Mouse (Mus musculus) heart, embryonic 14.5 days (tissue): ENCODE data around the gene Mfsd4a. TPM values are rescaled to one million over a fixed set of nuclear protein-coding genes. Genes with fewer than 3 reads are reported as not detected.

ENCODE experiments used
- ATAC-seq: fragments of 200-750 bp; cut with Nextera tagmentation; 2 replicates; pipeline ENCODE4 v1.8.0; 2017; ENCODE audit warnings: low read depth, moderate TSS enrichment; ENCODE audit not compliant: insufficient number of reproducible peaks, insufficient read depth, low FRiP score
- H3K27ac ChIP-seq, 2 experiments: fragments of 200-500 bp in 1 of 2; fragments of 300-500 bp in 1 of 2; sonication (generic) in 1 of 2; replicated peaks in 1 of 2; 2 replicates each; pipeline ENCODE4 v1.5.1; 2012 to 2014; ENCODE audit warnings: low read depth in 2 of 2, low read length in 2 of 2, control low read depth in 1 of 2, mild to moderate bottlenecking in 1 of 2, mixed read lengths in 1 of 2; ENCODE audit not compliant: control insufficient read depth in 1 of 2, insufficient read depth in 1 of 2
- H3K27me3 ChIP-seq: fragments of 300-500 bp; sonication (generic); 2 replicates; pipeline ENCODE4 v1.6.1; 2014; ENCODE audit warnings: mild to moderate bottlenecking, low read length, control low read depth; ENCODE audit not compliant: control insufficient read depth, insufficient read depth
- H3K36me3 ChIP-seq: fragments of 300-500 bp; sonication (generic); 2 replicates; pipeline ENCODE4 v1.6.1; 2014; ENCODE audit warnings: mild to moderate bottlenecking, control low read depth, low read length, mixed read lengths; ENCODE audit not compliant: control insufficient read depth, insufficient read depth
- H3K4me1 ChIP-seq, 2 experiments: fragments of 200-500 bp in 1 of 2; fragments of 300-500 bp in 1 of 2; sonication (generic) in 1 of 2; 2 replicates each; pipeline ENCODE4 v1.6.1; 2012 to 2014; ENCODE audit warnings: low read length in 2 of 2, control low read depth in 1 of 2, mixed read lengths in 1 of 2; ENCODE audit not compliant: control insufficient read depth in 2 of 2, insufficient read depth in 2 of 2
- H3K4me2 ChIP-seq: fragments of 300-500 bp; sonication (generic); 2 replicates; pipeline ENCODE4 v1.6.1; 2014; ENCODE audit warnings: mild to moderate bottlenecking, low read length
- H3K4me3 ChIP-seq, 2 experiments: fragments of 200-500 bp in 1 of 2; fragments of 300-500 bp in 1 of 2; sonication (generic) in 1 of 2; 2 replicates each; pipeline ENCODE4 v1.5.1; 2012 to 2014; ENCODE audit warnings: low read length in 2 of 2, mild to moderate bottlenecking in 2 of 2, control low read depth in 1 of 2, low read depth in 1 of 2, moderate library complexity in 1 of 2; ENCODE audit not compliant: control insufficient read depth in 1 of 2, insufficient read depth in 1 of 2
- H3K9ac ChIP-seq: fragments of 300-500 bp; sonication (generic); 2 replicates; pipeline ENCODE4 v1.6.1; 2014; ENCODE audit warnings: mild to moderate bottlenecking, low read length
- H3K9me3 ChIP-seq: fragments of 300-500 bp; sonication (generic); 2 replicates; pipeline ENCODE4 v1.6.1; 2016; ENCODE audit warnings: low read length, control low read depth; ENCODE audit not compliant: control insufficient read depth
- WGBS: fragments of 180-500 bp; shearing (Covaris S2); extraction: QIAGEN DNeasy Blood & Tissue Kit; methylation state at CpG from one replicate; pipeline ENCODE4 v1.1.7; 2014; 5-methylcytosine and 5-hydroxymethylcytosine counted together
- polyA plus RNA-seq: library from polyadenylated mRNA; unstranded; fragments of >200 nt; fragmentation: Nextera tagmentation; extraction: Ambion mirVana; gene quantifications from 2 replicates; pipeline ENCODE4 v1.2.1, GENCODE M21; 2014

The Mfsd4a gene
- polyA plus RNA-seq = 12.6 and 13.3 TPM in 2 replicates

DNA sequence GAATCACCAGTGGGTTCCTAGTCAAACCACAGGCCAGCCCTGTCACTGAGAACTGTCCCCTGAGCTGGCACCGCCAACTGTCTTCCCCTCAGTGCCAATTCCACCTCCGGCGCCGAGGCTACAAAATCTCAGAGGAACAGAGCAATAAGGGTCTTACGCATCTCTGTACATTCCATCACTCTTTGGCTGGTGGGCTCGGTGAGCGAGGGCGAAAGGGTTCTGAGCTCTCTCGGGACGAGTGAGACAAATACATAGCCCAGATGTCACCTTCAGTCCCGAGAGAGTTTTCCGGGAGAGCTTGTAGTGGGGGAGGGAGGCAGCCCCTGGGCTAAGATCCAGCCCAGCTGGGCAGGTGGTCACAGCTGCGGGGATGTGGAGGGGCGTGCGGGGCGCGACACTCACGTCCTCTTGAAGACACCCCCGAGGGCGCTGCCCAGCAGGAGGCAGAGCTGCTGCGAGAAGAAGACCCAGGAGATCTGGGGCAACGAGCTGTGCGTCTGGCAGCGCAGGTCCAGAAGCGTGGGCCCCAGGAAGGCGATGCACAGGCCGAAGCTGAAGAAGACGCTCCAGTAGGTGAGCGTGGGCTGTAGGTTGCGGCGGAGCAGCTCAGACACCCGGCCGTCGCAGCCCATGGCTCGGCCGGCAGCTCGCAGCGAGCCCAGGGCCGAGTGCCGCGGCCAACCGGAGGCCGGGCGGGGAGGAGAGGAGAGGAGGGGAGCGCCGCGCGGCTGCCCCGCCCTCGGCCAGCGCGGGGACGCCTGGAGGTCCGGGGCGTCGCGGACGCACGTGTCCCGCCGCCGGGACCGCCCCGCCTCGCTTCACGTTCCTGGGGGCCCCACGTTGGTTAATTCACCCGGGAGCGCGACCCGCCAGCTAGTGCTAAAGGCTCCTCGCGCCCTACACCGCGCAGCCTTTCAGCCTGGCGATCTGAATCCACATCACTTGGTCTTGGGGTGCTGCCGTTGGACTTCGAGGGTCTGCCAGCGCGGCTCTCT, at the start of gene Mfsd4a:
Gene Mfsd4a (minus strand): TSS at position 802 of the 995 bp plus-strand sequence.
- peaks cover 4 to 5% of the 10 kb centered on the region in 2 experiments; a peak in 2 of 4 replicates for H3K4me1 ChIP-seq
- no peak within 1 kb of the TSS for H3K27ac ChIP-seq
- 4% methylated on average over 52 of the region's 80 CpGs for WGBS
- no peaks in the 10 kb centered on the region for H3K9me3 ChIP-seq
- peak within 1 kb of the TSS; percentile 81 for H3K4me2 ChIP-seq
- peaks cover 54% of the 10 kb centered on the region for H3K27me3 ChIP-seq
- ATAC-seq = peak; percentile 74
- H3K36me3 ChIP-seq = no peaks in the 10 kb centered on the region
- peak within 1 kb of the TSS; percentile 43 to 45 for H3K4me3 ChIP-seq
- H3K9ac ChIP-seq = peak within 1 kb of the TSS; percentile 35

- H3K36me3 ChIP-seq = no peaks in the 10 kb centered on the region; the same call in 1 of the 2 replicates
- H3K27me3 ChIP-seq = no peaks in the 10 kb centered on the region
- WGBS = 22% methylated on average over 18 of the region's 18 CpGs
- H3K4me3 ChIP-seq = no peak overlapping the region
- H3K9ac ChIP-seq = no peak overlapping the region
- H3K4me1 ChIP-seq = peaks cover 3 to 8% of the 10 kb centered on the region in 2 experiments; a peak in 1 of 4 replicates
- H3K27ac ChIP-seq = no peak overlapping the region
- H3K9me3 ChIP-seq = no peaks in the 10 kb centered on the region
- H3K4me2 ChIP-seq = 0 out of 2 replicates have a peak overlapping the region, but pooled peaks have one; percentile 25
- ATAC-seq = no peak
Observed at GRCm38 (mm10) chr1:132116606-132117005, 48.7 kb upstream of the Mfsd4a start.

DNA sequence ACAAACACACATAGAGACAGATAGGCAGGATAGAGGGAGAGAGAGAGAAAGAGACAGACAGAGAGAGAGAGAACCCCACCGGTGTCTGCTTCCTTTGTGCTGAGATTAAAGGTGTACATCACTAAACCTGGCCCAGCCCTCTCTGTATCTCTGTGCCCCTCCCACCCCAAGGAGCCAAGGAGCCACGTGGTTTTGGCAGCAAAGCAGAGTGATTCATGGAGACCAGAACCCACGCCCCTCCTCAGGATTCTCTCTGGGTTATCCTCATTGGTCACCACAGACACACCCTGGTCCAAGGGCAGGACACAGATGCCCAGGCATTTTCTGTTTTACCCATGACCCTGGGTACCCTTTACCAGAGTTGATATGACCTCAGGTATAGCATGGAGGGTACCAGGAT, 45.2 kb upstream of the Mfsd4a start:
- no peak for ATAC-seq
- no peak overlapping the region for H3K9ac ChIP-seq
- WGBS = 44% methylated on average over 3 of the region's 3 CpGs
- no peaks in the 10 kb centered on the region; the same call in 1 of the 2 replicates for H3K36me3 ChIP-seq
- H3K27ac ChIP-seq = no peak overlapping the region
- H3K4me2 ChIP-seq = no peak overlapping the region
- H3K9me3 ChIP-seq = no peaks in the 10 kb centered on the region
- H3K4me3 ChIP-seq = no peak overlapping the region
- no peaks in the 10 kb centered on the region for H3K27me3 ChIP-seq
- peaks cover 3 to 5% of the 10 kb centered on the region in 2 experiments; a peak in 1 of 4 replicates for H3K4me1 ChIP-seq

DNA sequence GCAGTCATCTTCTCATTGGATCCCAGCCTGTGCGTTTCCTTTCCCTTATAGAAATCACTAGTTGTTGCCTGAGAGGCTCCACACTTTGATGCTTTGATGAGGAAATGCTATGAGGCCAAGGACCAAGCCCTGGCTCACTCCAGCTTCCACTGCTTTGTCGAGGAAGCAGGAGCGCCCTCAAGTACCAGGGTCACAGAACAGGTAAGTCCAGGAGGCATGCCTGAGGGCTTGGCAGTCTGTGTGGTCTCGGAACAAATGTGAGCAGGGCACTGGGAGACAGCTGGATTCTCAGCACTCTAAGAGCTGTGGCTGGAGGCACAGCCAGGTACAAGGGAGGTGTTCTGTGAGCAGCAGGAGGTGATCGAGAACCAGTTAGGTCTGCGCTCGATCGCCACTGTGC, 44.6 kb upstream of the Mfsd4a start:
- 81% methylated on average over 8 of the region's 8 CpGs for WGBS
- H3K4me3 ChIP-seq = no peak overlapping the region
- H3K4me1 ChIP-seq = peaks cover 3 to 5% of the 10 kb centered on the region in 2 experiments; a peak in 1 of 4 replicates
- no peaks in the 10 kb centered on the region; the same call in 1 of the 2 replicates for H3K36me3 ChIP-seq
- H3K27ac ChIP-seq = no peak overlapping the region
- no peaks in the 10 kb centered on the region for H3K9me3 ChIP-seq
- no peaks in the 10 kb centered on the region; the same call in 1 of the 2 replicates for H3K27me3 ChIP-seq
- no peak overlapping the region for H3K9ac ChIP-seq
- ATAC-seq = no peak
- H3K4me2 ChIP-seq = no peak overlapping the region

- Histone ChIP-seq H3K9ac (no peak overlapping the region), H3K4me1 (peaks cover 3 to 5% of the 10 kb centered on the region in 2 experiments; a peak in 1 of 4 replicates), H3K36me3 (no peaks in the 10 kb centered on the region; the same call in 1 of the 2 replicates), H3K27ac (no peak overlapping the region), H3K9me3 (no peaks in the 10 kb centered on the region), H3K4me2 (no peak overlapping the region), H3K4me3 (no peak overlapping the region), H3K27me3 (no peaks in the 10 kb centered on the region; the same call in 1 of the 2 replicates)
- ATAC-seq = no peak
- 40% methylated on average over 1 of the region's 1 CpGs for WGBS
Observed at GRCm38 (mm10) chr1:132111411-132111810, 43.5 kb upstream of the Mfsd4a start.

DNA sequence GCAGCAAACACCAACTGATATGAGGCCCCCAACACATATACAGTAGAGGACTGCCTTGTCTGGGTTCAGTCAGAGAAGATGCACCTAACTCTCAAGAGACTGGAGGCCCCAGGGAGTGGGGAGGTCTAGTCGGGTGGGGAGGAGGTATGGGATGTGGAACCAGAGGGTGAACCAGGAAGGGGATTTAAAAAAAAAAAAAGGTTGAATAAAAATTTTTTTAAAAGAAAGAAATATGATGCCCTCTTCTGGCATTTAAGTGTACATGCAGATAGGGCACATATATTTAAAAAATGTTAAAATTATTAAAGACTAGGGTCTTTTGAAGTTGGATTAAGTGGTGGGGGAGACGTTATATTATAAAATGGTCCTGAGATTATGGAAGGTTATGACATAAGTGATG, 41.5 kb upstream of the Mfsd4a start:
- Histone ChIP-seq H3K36me3 (no peaks in the 10 kb centered on the region), H3K27me3 (no peaks in the 10 kb centered on the region; the same call in 1 of the 2 replicates), H3K9ac (no peak overlapping the region), H3K4me1 (peaks cover 3 to 5% of the 10 kb centered on the region in 2 experiments; a peak in 1 of 4 replicates), H3K27ac (no peak overlapping the region), H3K9me3 (no peaks in the 10 kb centered on the region), H3K4me2 (no peak overlapping the region), H3K4me3 (no peak overlapping the region)
- WGBS = 65% methylated on average over 2 of the region's 2 CpGs
- no peak for ATAC-seq

GRCm38 (mm10) chr1:132104353-132104752, 36.5 kb upstream of the Mfsd4a start:
- H3K4me3 ChIP-seq = no peak overlapping the region
- WGBS = 59% methylated on average over 14 of the region's 14 CpGs
- H3K9me3 ChIP-seq = no peaks in the 10 kb centered on the region
- no peak for ATAC-seq
- H3K36me3 ChIP-seq = no peaks in the 10 kb centered on the region
- H3K4me2 ChIP-seq = no peak overlapping the region
- no peak overlapping the region for H3K9ac ChIP-seq
- no peaks in the 10 kb centered on the region; the same call in 1 of the 2 replicates for H3K27me3 ChIP-seq
- H3K27ac ChIP-seq = no peak overlapping the region
- H3K4me1 ChIP-seq = no peaks in the 10 kb centered on the region
